8 mouse cellular contexts compared by ENCODE assay signal in the genomic region with DNA sequence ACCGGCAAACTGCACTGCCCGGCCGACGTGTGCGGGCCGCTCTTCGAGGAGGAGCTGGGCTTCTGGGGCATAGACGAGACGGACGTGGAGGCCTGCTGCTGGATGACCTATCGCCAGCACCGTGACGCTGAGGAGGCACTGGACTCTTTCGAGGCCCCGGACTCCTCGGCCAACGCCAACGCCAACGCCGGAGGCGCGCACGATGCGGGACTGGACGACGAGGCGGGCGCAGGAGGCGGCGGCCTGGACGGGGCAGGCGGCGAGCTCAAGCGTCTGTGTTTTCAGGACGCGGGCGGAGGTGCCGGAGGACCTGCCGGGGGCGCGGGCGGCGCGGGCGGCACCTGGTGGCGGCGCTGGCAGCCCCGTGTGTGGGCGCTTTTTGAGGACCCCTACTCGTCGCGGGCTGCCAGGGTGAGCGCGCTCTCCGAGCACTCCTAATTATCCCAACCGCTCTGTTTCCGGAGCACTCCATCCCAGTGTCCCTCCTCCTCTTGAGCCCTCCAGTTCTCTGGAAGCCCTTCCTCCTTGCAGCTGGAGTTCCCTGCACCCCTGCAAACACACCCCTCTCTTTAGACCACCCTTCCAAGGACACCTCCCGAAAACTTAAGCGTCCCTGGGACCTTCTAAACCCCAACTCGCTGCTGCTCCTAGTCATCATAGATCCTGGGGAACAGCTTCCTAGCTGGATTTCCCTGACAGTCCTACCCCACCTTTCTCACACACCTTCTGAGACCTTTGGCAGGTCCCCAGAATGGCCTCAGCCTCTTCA. TPM values are rescaled to one million over a fixed set of nuclear protein-coding genes. Genes with fewer than 3 reads are reported as not detected.
DNase-seq lines count a peak whose midpoint lies in the region; ATAC-seq lines count a peak whose summit lies in the region.

No protein-coding gene starts in this region.

- peaks cover 64% of the 10 kb centered on the region for H3K4me1 ChIP-seq in megakaryocyte, embryonic 14.5 days
- H3K4me1 ChIP-seq in heart, embryonic 16.5 days (ENCODE audit: control insufficient read depth, insufficient read depth, low read length) = peaks cover 12% of the 10 kb centered on the region
- H3K4me1 ChIP-seq in liver, embryonic 15.5 days (replicated peaks) = peaks cover 25% of the 10 kb centered on the region

- H3K4me2 ChIP-seq in heart, embryonic 16.5 days (ENCODE audit: low read depth, low read length) = peak overlapping the region; percentile 94
- peak overlapping the region; percentile 76 for H3K4me2 ChIP-seq in liver, embryonic 15.5 days

- peaks cover 91% of the 10 kb centered on the region for H3K27me3 ChIP-seq in megakaryocyte, embryonic 14.5 days (replicated peaks)
- H3K27me3 ChIP-seq in heart, embryonic 16.5 days (ENCODE audit: control insufficient read depth, insufficient read depth, low read length) = peaks cover 78% of the 10 kb centered on the region
- peaks cover 79% of the 10 kb centered on the region for H3K27me3 ChIP-seq in liver, embryonic 15.5 days

- no peak overlapping the region for H3K27ac ChIP-seq in heart, embryonic 16.5 days (ENCODE audit: low read length)
- no peak overlapping the region for H3K27ac ChIP-seq in liver, embryonic 15.5 days (replicated peaks)

- H3K9me3 ChIP-seq in megakaryocyte, embryonic 14.5 days = peaks cover 4% of the 10 kb centered on the region
- H3K9me3 ChIP-seq in heart, embryonic 16.5 days (replicated peaks; ENCODE audit: control insufficient read depth, low read length) = no peaks in the 10 kb centered on the region
- H3K9me3 ChIP-seq in liver, embryonic 15.5 days (replicated peaks) = no peaks in the 10 kb centered on the region

- H3K36me3 ChIP-seq in megakaryocyte, embryonic 14.5 days (replicated peaks; ENCODE audit: low read length) = no peaks in the 10 kb centered on the region
- H3K36me3 ChIP-seq in heart, embryonic 16.5 days (ENCODE audit: control insufficient read depth, insufficient read depth) = no peaks in the 10 kb centered on the region
- no peaks in the 10 kb centered on the region for H3K36me3 ChIP-seq in liver, embryonic 15.5 days (replicated peaks)

- peak; percentile 10 to 29 for DNase-seq in adrenal gland, postnatal 36 days
- DNase-seq in adrenal gland, postnatal 4 days (ENCODE audit: low spot score in 2 of 2) = no peak
- no peak for DNase-seq in T-cell, adult 2 months (ENCODE audit: low spot score)

- peak overlapping the region; percentile 91 for H3K4me3 ChIP-seq in megakaryocyte, embryonic 14.5 days (replicated peaks)
- peak overlapping the region; percentile 57 for H3K4me3 ChIP-seq in heart, embryonic 16.5 days (ENCODE audit: low read length)
- peak overlapping the region; percentile 52 for H3K4me3 ChIP-seq in liver, embryonic 15.5 days (replicated peaks)

- ATAC-seq in megakaryocyte, adult 5-6 weeks (ENCODE audit: poor library complexity, severe bottlenecking) = no peak
- ATAC-seq in heart, embryonic 16.5 days (replicated peaks; ENCODE audit: extremely low read depth, insufficient read depth, low FRiP score) = no peak
- ATAC-seq in liver, embryonic 15.5 days (ENCODE audit: insufficient read depth) = no peak
- ATAC-seq in megakaryocyte progenitor cell, adult 5-6 weeks (replicated peaks; ENCODE audit: poor library complexity) = no peak

- H3K9ac ChIP-seq in heart, embryonic 16.5 days (ENCODE audit: low read length) = peak overlapping the region; percentile 55
- no peak overlapping the region for H3K9ac ChIP-seq in liver, embryonic 15.5 days

- under 1% methylated on average over 59 of the region's 60 CpGs for WGBS in heart, embryonic 16.5 days
- 1% methylated on average over 60 of the region's 60 CpGs for WGBS in liver, embryonic 15.5 days (ENCODE audit: insufficient replicate concordance)

RNA-seq across cellular contexts. Expression of a gene that starts 1.1 kb away (rescaled TPM):
- 1 to 10 TPM; 2.6 to 3.9 TPM for total RNA-seq in adrenal gland, postnatal 36 days (2021)
- total RNA-seq in adrenal gland, postnatal 4 days (2021) = 1 to 10 TPM; 7.6 to 9.9 TPM
- polyA plus RNA-seq in megakaryocyte, embryonic 14.5 days (2012; ENCODE audit: insufficient read depth, low replicate concordance) = 1.8 and 4.0 TPM in 2 replicates
- 0.41 and 0.67 TPM in 2 replicates for total RNA-seq in megakaryocyte, adult 5-6 weeks (2015)
- not detected in 2 replicates for total RNA-seq in megakaryocyte, adult 5-6 weeks (2017)
- polyA plus RNA-seq in heart, embryonic 16.5 days (2015; fragmentation: Nextera tagmentation; extraction: Ambion mirVana) = 0.08 and 0.32 TPM in 2 replicates
- polyA plus RNA-seq in liver, embryonic 15.5 days (2015; fragmentation: Nextera tagmentation; extraction: Ambion mirVana) = 0.05 TPM in 2 replicates
- total RNA-seq in megakaryocyte progenitor cell, adult 5-6 weeks (2015) = 0.25 and 0.66 TPM in 2 replicates
- total RNA-seq in megakaryocyte progenitor cell, adult 5-6 weeks (2017) = 0.04 TPM in 1 of 2 replicates, not detected in the other

RNA-seq across cellular contexts. Expression of a gene that starts 19.4 kb away (rescaled TPM):
- total RNA-seq in adrenal gland, postnatal 36 days (2021) = under 1 TPM; 0.40 to 0.89 TPM
- 10 to 100 TPM in 1 of 2 experiments, 1 to 10 TPM in 1; 2.5 to 18.3 TPM for total RNA-seq in adrenal gland, postnatal 4 days (2021)
- polyA plus RNA-seq in megakaryocyte, embryonic 14.5 days (2012; ENCODE audit: insufficient read depth, low replicate concordance) = 2.4 and 14.1 TPM in 2 replicates
- 473 and 485 TPM in 2 replicates for total RNA-seq in megakaryocyte, adult 5-6 weeks (2015)
- total RNA-seq in megakaryocyte, adult 5-6 weeks (2017) = 207 and 235 TPM in 2 replicates
- 2.8 and 11.6 TPM in 2 replicates for polyA plus RNA-seq in heart, embryonic 16.5 days (2015; fragmentation: Nextera tagmentation; extraction: Ambion mirVana)
- 13.8 and 14.2 TPM in 2 replicates for polyA plus RNA-seq in liver, embryonic 15.5 days (2015; fragmentation: Nextera tagmentation; extraction: Ambion mirVana)
- total RNA-seq in megakaryocyte progenitor cell, adult 5-6 weeks (2015) = 219 and 232 TPM in 2 replicates
- total RNA-seq in megakaryocyte progenitor cell, adult 5-6 weeks (2017) = 91.2 and 121 TPM in 2 replicates

RNA-seq across cellular contexts. Expression of a gene that starts 37.8 kb away (rescaled TPM):
- 100 to 1,000 TPM in 1 of 2 experiments, 10 to 100 TPM in 1; 98.5 to 113 TPM for total RNA-seq in adrenal gland, postnatal 36 days (2021)
- 100 to 1,000 TPM; 128 to 129 TPM for total RNA-seq in adrenal gland, postnatal 4 days (2021)
- polyA plus RNA-seq in megakaryocyte, embryonic 14.5 days (2012; ENCODE audit: insufficient read depth, low replicate concordance) = 269 and 455 TPM in 2 replicates
- 47.4 and 51.5 TPM in 2 replicates for total RNA-seq in megakaryocyte, adult 5-6 weeks (2015)
- 50.7 and 70.7 TPM in 2 replicates for total RNA-seq in megakaryocyte, adult 5-6 weeks (2017)
- polyA plus RNA-seq in heart, embryonic 16.5 days (2015; fragmentation: Nextera tagmentation; extraction: Ambion mirVana) = 64.3 and 73.5 TPM in 2 replicates
- 45.9 and 47.1 TPM in 2 replicates for polyA plus RNA-seq in liver, embryonic 15.5 days (2015; fragmentation: Nextera tagmentation; extraction: Ambion mirVana)
- total RNA-seq in megakaryocyte progenitor cell, adult 5-6 weeks (2015) = 39.4 and 43.7 TPM in 2 replicates
- total RNA-seq in megakaryocyte progenitor cell, adult 5-6 weeks (2017) = 42.6 and 45.7 TPM in 2 replicates

RNA-seq across cellular contexts. Expression of a gene that starts 42.9 kb away (rescaled TPM):
- total RNA-seq in adrenal gland, postnatal 36 days (2021) = 10 to 100 TPM; 12.6 to 17.0 TPM
- total RNA-seq in adrenal gland, postnatal 4 days (2021) = 10 to 100 TPM; 41.4 to 49.3 TPM
- polyA plus RNA-seq in megakaryocyte, embryonic 14.5 days (2012; ENCODE audit: insufficient read depth, low replicate concordance) = 61.8 and 199 TPM in 2 replicates
- 36.1 and 44.3 TPM in 2 replicates for total RNA-seq in megakaryocyte, adult 5-6 weeks (2015)
- 39.4 and 48.4 TPM in 2 replicates for total RNA-seq in megakaryocyte, adult 5-6 weeks (2017)
- 61.1 and 70.5 TPM in 2 replicates for polyA plus RNA-seq in heart, embryonic 16.5 days (2015; fragmentation: Nextera tagmentation; extraction: Ambion mirVana)
- 51.9 and 54.8 TPM in 2 replicates for polyA plus RNA-seq in liver, embryonic 15.5 days (2015; fragmentation: Nextera tagmentation; extraction: Ambion mirVana)
- 51.4 and 70.3 TPM in 2 replicates for total RNA-seq in megakaryocyte progenitor cell, adult 5-6 weeks (2015)
- total RNA-seq in megakaryocyte progenitor cell, adult 5-6 weeks (2017) = 64.4 and 77.2 TPM in 2 replicates

RNA-seq across cellular contexts. Expression of a gene that starts 59.7 kb away (rescaled TPM):
- total RNA-seq in adrenal gland, postnatal 36 days (2021) = under 1 TPM; 0.30 to 0.49 TPM
- total RNA-seq in adrenal gland, postnatal 4 days (2021) = 1 to 10 TPM in 1 of 2 experiments, under 1 TPM in 1; 0.84 to 2.9 TPM
- 0.64 and 1.2 TPM in 2 replicates for polyA plus RNA-seq in megakaryocyte, embryonic 14.5 days (2012; ENCODE audit: insufficient read depth, low replicate concordance)
- 3.2 and 3.8 TPM in 2 replicates for total RNA-seq in megakaryocyte, adult 5-6 weeks (2015)
- 4.1 and 6.4 TPM in 2 replicates for total RNA-seq in megakaryocyte, adult 5-6 weeks (2017)
- 4.0 and 5.9 TPM in 2 replicates for polyA plus RNA-seq in heart, embryonic 16.5 days (2015; fragmentation: Nextera tagmentation; extraction: Ambion mirVana)
- polyA plus RNA-seq in liver, embryonic 15.5 days (2015; fragmentation: Nextera tagmentation; extraction: Ambion mirVana) = 0.85 and 0.89 TPM in 2 replicates
- total RNA-seq in megakaryocyte progenitor cell, adult 5-6 weeks (2015) = 0.20 TPM in 1 of 2 replicates, not detected in the other
- total RNA-seq in megakaryocyte progenitor cell, adult 5-6 weeks (2017) = 0.04 TPM in 1 of 2 replicates, not detected in the other

Comparison
In these comparisons a context has a peak if more than half of its experiments do, and no peak if none do; other contexts are left out.
1. DNase-seq: peak in adrenal gland, postnatal 36 days (2 of 2); none in adrenal gland, postnatal 4 days (0 of 2) and T-cell, adult 2 months (single experiment).
2. RNA of a gene that starts 19.4 kb away (total RNA-seq): 207 to 485 TPM in megakaryocyte, adult 5-6 weeks and 91.2 to 232 TPM in megakaryocyte progenitor cell, adult 5-6 weeks; 2.5 to 18.3 TPM in adrenal gland, postnatal 4 days and 0.40 to 0.89 TPM in adrenal gland, postnatal 36 days; every median in the first group is over 4 times any median in the second.
3. Peak in every context shown above with its lines, with median percentiles within 50 percentile points of each other: H3K4me3 ChIP-seq.